Mouse (Mus musculus) liver, embryonic 14.5 days (tissue): ENCODE measurements around the gene Myo1g. TPM values are rescaled to one million over a fixed set of nuclear protein-coding genes. Genes with fewer than 3 reads are reported as not detected.

Experiments
- ATAC-seq: fragments of 200-750 bp; cut with Nextera tagmentation; 2 replicates; pipeline ENCODE4 v1.8.0; 2017; ENCODE audit warnings: moderate number of reproducible peaks, mild to moderate bottlenecking, moderate library complexity; ENCODE audit not compliant: insufficient read depth
- DNase-seq, 3 experiments: peaks; one replicate each; pipeline ENCODE4 v3.0.0-alpha.2; 2012 to 2013; ENCODE audit warnings: low read depth in 3 of 3, low spot score in 3 of 3
- H3K27ac ChIP-seq: fragments of 300-500 bp; sonication (generic); 2 replicates; pipeline ENCODE4 v1.5.1; 2014; ENCODE audit warnings: moderate library complexity, mild to moderate bottlenecking, control low read depth, inconsistent platforms
- H3K27me3 ChIP-seq: fragments of 300-500 bp; sonication (generic); 2 replicates; pipeline ENCODE4 v1.6.1; 2014; ENCODE audit warnings: mild to moderate bottlenecking, low read length, moderate library complexity; ENCODE audit not compliant: control insufficient read depth, insufficient read depth
- H3K36me3 ChIP-seq: fragments of 300-500 bp; sonication (generic); replicated peaks from 2 replicates; pipeline ENCODE4 v1.6.1; 2014; ENCODE audit warnings: low read depth; ENCODE audit not compliant: control insufficient read depth, insufficient read depth
- H3K4me1 ChIP-seq, 2 experiments: fragments of 200-500 bp in 1 of 2; fragments of 300-500 bp in 1 of 2; sonication (generic) in 1 of 2; replicated peaks; 2 replicates each; pipeline ENCODE4 v1.6.1; 2012 to 2014; ENCODE audit warnings: antibody characterized with exemption in 1 of 2, inconsistent platforms in 1 of 2, low read length in 1 of 2; ENCODE audit not compliant: control insufficient read depth in 2 of 2, insufficient read depth in 2 of 2
- H3K4me2 ChIP-seq: fragments of 300-500 bp; sonication (generic); 2 replicates; pipeline ENCODE4 v1.6.1; 2014; ENCODE audit warnings: low read depth, mild to moderate bottlenecking, control low read depth, moderate library complexity
- H3K4me3 ChIP-seq, 2 experiments: fragments of 200-500 bp in 1 of 2; fragments of 300-500 bp in 1 of 2; sonication (generic) in 1 of 2; 2 replicates each; pipeline ENCODE4 v1.5.1; 2012 to 2014; ENCODE audit warnings: low read depth in 2 of 2, low read length in 2 of 2, mild to moderate bottlenecking in 2 of 2, control low read depth in 1 of 2, inconsistent platforms in 1 of 2, moderate library complexity in 1 of 2; ENCODE audit not compliant: insufficient read depth in 1 of 2
- H3K9ac ChIP-seq: fragments of 300-500 bp; sonication (generic); replicated peaks from 2 replicates; pipeline ENCODE4 v1.6.1; 2014; ENCODE audit warnings: mild to moderate bottlenecking, control low read depth, moderate library complexity
- H3K9me3 ChIP-seq: fragments of 300-500 bp; sonication (generic); 2 replicates; pipeline ENCODE4 v1.6.1; 2016; ENCODE audit warnings: low read length, mixed read lengths; ENCODE audit not compliant: control insufficient read depth
- CTCF ChIP-seq: IDR thresholded peaks from 2 replicates; pipeline ENCODE4 v1.5.1; 2016; ENCODE audit warnings: antibody characterized with exemption, low read depth, control low read depth
- EP300 ChIP-seq: IDR thresholded peaks from 2 replicates; pipeline ENCODE4 v1.6.1; 2016; ENCODE audit warnings: antibody characterized with exemption, low read depth
- WGBS: fragments of 180-500 bp; shearing (Covaris S2); extraction: QIAGEN DNeasy Blood & Tissue Kit; methylation state at CpG from one replicate; pipeline ENCODE4 v1.1.7; 2014; ENCODE audit not compliant: insufficient replicate concordance; 5-methylcytosine and 5-hydroxymethylcytosine counted together
- polyA plus RNA-seq, 2 experiments: library from polyadenylated mRNA; depleted of rRNA in 1 of 2; stranded (reverse) in 1 of 2; unstranded in 1 of 2; fragments of >200 nt; fragmentation: Nextera tagmentation in 1 of 2; extraction: Ambion mirVana in 1 of 2; gene quantifications; 2 replicates each; pipeline versions ENCODE4 v1.2.1 to v1.2.3; 2012 to 2014

The Myo1g gene
- polyA plus RNA-seq, 2 experiments, result 5.7 to 7.0 TPM

GRCm38 (mm10) chr11:6488041-6488684 is 32.6 kb downstream of the Myo1g start:
- H3K36me3 ChIP-seq, result no peaks in the 10 kb centered on the region
- ATAC-seq, result no peak
- WGBS, result 81% methylated on average over 5 of the region's 5 CpGs

DNA sequence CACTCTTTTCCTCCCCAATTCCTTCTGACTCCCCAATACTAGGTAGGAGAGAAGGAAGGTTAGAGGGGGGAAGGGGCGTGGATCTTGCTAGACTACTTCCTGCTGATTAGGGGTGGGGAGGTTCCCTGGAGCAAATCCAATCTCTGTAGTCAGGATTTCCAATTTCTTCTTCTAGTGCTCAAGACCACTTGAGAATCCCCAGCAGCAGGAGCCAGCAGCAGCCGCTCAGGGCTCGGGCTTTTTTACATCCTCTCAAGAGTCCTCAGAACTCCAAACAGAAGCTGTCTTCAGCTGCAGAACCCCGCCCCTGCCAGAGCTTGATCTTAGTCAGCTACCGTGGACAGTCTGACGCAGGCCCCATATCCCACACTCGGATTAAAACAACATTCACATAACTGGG is 33.3 kb downstream of the Myo1g start:
- H3K4me1 ChIP-seq, result peaks cover 0 to 5% of the 10 kb centered on the region in 2 experiments; a peak in 1 of 4 replicates
- no peak overlapping the region for H3K4me2 ChIP-seq
- TF ChIP-seq CTCF (no peak), EP300 (no peak)
- WGBS, result 48% methylated on average over 7 of the region's 7 CpGs
- ATAC-seq (no peak), DNase-seq (no peak)
- H3K9ac ChIP-seq, result no peak overlapping the region
- no peaks in the 10 kb centered on the region for H3K36me3 ChIP-seq
- H3K9me3 ChIP-seq, result no peaks in the 10 kb centered on the region
- no peak overlapping the region for H3K27ac ChIP-seq
- H3K27me3 ChIP-seq, result no peaks in the 10 kb centered on the region
- no peak overlapping the region for H3K4me3 ChIP-seq

More at GRCm38 (mm10) chr11:6488041-6488684, 32.6 kb downstream of the Myo1g start:
- H3K4me2 ChIP-seq, result no peak overlapping the region
- no peak overlapping the region for H3K4me3 ChIP-seq
- H3K27ac ChIP-seq, result no peak overlapping the region
- H3K4me1 ChIP-seq, result peaks cover 0 to 4% of the 10 kb centered on the region in 2 experiments; a peak in 1 of 4 replicates
- no peaks in the 10 kb centered on the region for H3K9me3 ChIP-seq
- H3K27me3 ChIP-seq, result no peaks in the 10 kb centered on the region
- no peak overlapping the region for H3K9ac ChIP-seq
- DNase-seq, result no peak
- no peak for TF ChIP-seq EP300
- TF ChIP-seq CTCF, result no peak

DNA sequence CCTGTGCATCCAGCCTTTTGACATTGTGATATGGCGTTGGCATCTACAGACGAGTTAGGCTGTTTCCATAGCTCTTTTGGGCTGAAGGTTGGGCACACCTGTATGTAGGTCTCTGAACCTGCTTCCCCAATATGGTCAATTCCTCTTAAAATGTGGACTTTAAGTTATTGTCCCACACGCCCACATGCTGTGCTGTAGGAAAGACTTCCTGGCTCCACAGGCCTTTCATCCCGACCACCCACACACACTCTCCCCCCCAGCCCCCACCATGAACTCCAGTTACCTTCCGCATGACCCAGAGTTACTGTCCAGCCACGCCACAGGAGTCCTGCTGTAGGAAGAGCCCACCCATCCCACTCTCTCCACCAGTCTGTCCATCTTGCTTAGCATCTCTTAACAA is 33.8 kb downstream of the Myo1g start:
- DNase-seq (no peak), ATAC-seq (no peak)
- Histone ChIP-seq H3K4me2 (no peak overlapping the region), H3K9me3 (no peaks in the 10 kb centered on the region), H3K27ac (no peak overlapping the region), H3K9ac (no peak overlapping the region), H3K4me1 (peaks cover 0 to 5% of the 10 kb centered on the region in 2 experiments; a peak in 1 of 4 replicates), H3K36me3 (no peaks in the 10 kb centered on the region), H3K27me3 (no peaks in the 10 kb centered on the region), H3K4me3 (no peak overlapping the region)
- WGBS, result 54% methylated on average over 6 of the region's 6 CpGs
- TF ChIP-seq EP300, result no peak
- TF ChIP-seq CTCF, result no peak

- H3K9me3 ChIP-seq, result no peaks in the 10 kb centered on the region
- H3K4me2 ChIP-seq, result no peak overlapping the region
- TF ChIP-seq CTCF (no peak), EP300 (no peak)
- ATAC-seq (no peak), DNase-seq (no peak)
- 25% methylated on average over 3 of the region's 3 CpGs for WGBS
- no peak overlapping the region for H3K9ac ChIP-seq
- H3K27me3 ChIP-seq, result no peaks in the 10 kb centered on the region
- no peak overlapping the region for H3K27ac ChIP-seq
- H3K4me3 ChIP-seq, result no peak overlapping the region
- peaks cover 0 to 5% of the 10 kb centered on the region in 2 experiments; a peak in 1 of 4 replicates for H3K4me1 ChIP-seq
- H3K36me3 ChIP-seq, result no peaks in the 10 kb centered on the region
Observed at GRCm38 (mm10) chr11:6484244-6484959, 36.4 kb downstream of the Myo1g start.

DNA sequence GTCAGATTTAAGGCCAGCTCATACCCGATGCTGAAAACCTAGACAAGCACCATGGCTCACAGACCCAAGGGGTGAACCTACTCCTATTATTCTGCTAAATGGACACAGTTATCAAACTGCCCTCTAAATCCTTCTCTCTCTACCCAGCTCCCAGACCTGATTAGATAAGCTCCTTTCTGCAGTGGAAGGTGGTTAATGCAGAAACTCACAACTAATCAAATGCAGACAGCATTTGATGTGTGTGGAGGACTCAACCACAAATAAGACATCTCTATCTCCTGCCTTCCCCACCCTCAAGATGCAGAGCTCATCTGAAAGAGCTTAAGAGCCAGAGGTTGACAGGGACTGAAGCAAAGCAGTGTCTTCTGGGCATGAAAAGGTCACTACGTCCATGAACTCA is 37.7 kb downstream of the Myo1g start:
- peaks cover 0 to 9% of the 10 kb centered on the region in 2 experiments; a peak in 2 of 4 replicates for H3K4me1 ChIP-seq
- H3K4me2 ChIP-seq, result no peak overlapping the region
- H3K9ac ChIP-seq, result no peak overlapping the region
- ATAC-seq (no peak), DNase-seq (no peak)
- no peaks in the 10 kb centered on the region for H3K27me3 ChIP-seq
- H3K4me3 ChIP-seq, result no peak overlapping the region
- WGBS, result 42% methylated on average over 2 of the region's 2 CpGs
- H3K9me3 ChIP-seq, result no peaks in the 10 kb centered on the region
- no peak for TF ChIP-seq EP300
- TF ChIP-seq CTCF, result no peak
- H3K36me3 ChIP-seq, result no peaks in the 10 kb centered on the region
- no peak overlapping the region for H3K27ac ChIP-seq
